Mouse (Mus musculus) heart, embryonic 10.5 days (tissue): Measurements from ENCODE around the gene Pard3b. TPM values are rescaled to one million over a fixed set of nuclear protein-coding genes. Genes with fewer than 3 reads are reported as not detected.

Source experiments
- DNase-seq: peaks from one replicate; pipeline ENCODE4 v3.0.0-alpha.2; 2017; ENCODE audit warnings: low spot score
- H3K27ac ChIP-seq: fragments of 300-500 bp; sonication (generic); 2 replicates; pipeline ENCODE4 v1.5.1; 2016; ENCODE audit warnings: mild to moderate bottlenecking
- H3K27me3 ChIP-seq: fragments of 300-500 bp; sonication (generic); 2 replicates; pipeline ENCODE4 v1.6.1; 2016; ENCODE audit warnings: mild to moderate bottlenecking; ENCODE audit not compliant: poor library complexity, insufficient read depth, severe bottlenecking
- H3K36me3 ChIP-seq: fragments of 300-500 bp; sonication (generic); 2 replicates; pipeline ENCODE4 v1.6.1; 2016; ENCODE audit warnings: mild to moderate bottlenecking, moderate library complexity
- H3K4me1 ChIP-seq: fragments of 300-500 bp; sonication (generic); 2 replicates; pipeline ENCODE4 v1.6.1; 2016; ENCODE audit warnings: mild to moderate bottlenecking
- H3K4me3 ChIP-seq: fragments of 300-500 bp; sonication (generic); 2 replicates; pipeline ENCODE4 v1.5.1; 2016; ENCODE audit warnings: mild to moderate bottlenecking, moderate library complexity
- H3K9me3 ChIP-seq: fragments of 300-500 bp; sonication (generic); 2 replicates; pipeline ENCODE4 v1.6.1; 2016; ENCODE audit warnings: mild to moderate bottlenecking, moderate library complexity
- WGBS: fragments of 180-500 bp; shearing (Covaris S2); methylation state at CpG from one replicate; pipeline ENCODE4 v1.1.7; 2016; 5-methylcytosine and 5-hydroxymethylcytosine counted together
- polyA plus RNA-seq: library from polyadenylated mRNA; unstranded; fragments of >200 nt; fragmentation: Nextera tagmentation; extraction: Ambion mirVana; gene quantifications from 2 replicates; pipeline ENCODE4 v1.2.1, GENCODE M21; 2016

Gene Pard3b
- polyA plus RNA-seq, 1 experiment from 2014 or later: 8.2 TPM

DNA sequence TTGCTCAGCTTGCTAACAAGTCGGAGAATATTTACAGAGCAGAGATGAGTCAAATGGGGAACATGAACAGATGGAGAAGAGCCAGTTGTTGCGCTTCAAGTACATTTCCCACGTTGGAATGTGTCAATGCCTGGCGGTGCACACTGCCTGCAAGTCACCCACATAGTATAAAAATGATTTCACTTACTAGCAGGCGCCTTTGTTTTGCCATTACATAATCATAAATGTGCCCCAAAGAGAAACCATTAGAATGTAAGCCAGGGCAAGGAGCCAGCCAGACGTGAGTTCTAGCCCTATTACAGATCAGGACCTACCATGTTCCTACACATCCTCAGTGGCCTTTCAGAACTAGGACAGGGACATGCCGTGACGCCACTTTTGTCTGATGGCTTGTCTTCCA is 1048.9 kb downstream of the Pard3b start:
- no peak for DNase-seq
- H3K4me3 ChIP-seq: no peak overlapping the region
- H3K36me3 ChIP-seq: no peaks in the 10 kb centered on the region
- H3K4me1 ChIP-seq: 0 out of 2 replicates have a peak, but pooled peaks cover 2% of the 10 kb centered on the region
- H3K9me3 ChIP-seq: no peaks in the 10 kb centered on the region
- 78% methylated on average over 8 of the region's 8 CpGs for WGBS
- no peak overlapping the region for H3K27ac ChIP-seq
- H3K27me3 ChIP-seq: no peaks in the 10 kb centered on the region

DNA sequence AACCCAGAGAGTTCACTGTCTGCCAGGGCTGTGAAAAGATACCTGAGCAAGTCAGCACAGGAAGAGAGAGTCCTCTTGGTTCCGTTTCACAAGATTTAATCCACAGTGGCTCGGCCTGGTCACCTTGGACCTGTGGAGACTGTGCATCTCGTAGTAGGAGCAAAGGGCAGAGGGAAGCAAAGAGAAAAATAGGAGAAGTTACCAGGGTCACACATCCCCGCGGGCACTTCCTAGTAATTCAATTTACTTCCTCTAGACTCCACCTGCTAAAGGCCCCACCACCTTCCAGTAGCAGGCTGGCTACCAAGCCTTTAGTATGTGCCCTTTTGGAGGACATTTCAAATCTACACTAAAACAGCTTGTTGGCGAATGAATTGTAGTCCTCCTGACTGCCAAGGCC is 1052.6 kb downstream of the Pard3b start:
- no peak overlapping the region for H3K27ac ChIP-seq
- no peak overlapping the region for H3K4me3 ChIP-seq
- H3K36me3 ChIP-seq: no peaks in the 10 kb centered on the region
- H3K9me3 ChIP-seq: no peaks in the 10 kb centered on the region
- WGBS: 85% methylated on average over 6 of the region's 6 CpGs
- H3K27me3 ChIP-seq: no peaks in the 10 kb centered on the region
- DNase-seq: no peak
- no peaks in the 10 kb centered on the region for H3K4me1 ChIP-seq
